Mouse (Mus musculus): Measurements from ENCODE around the gene Satb1.

GRCm38 (mm10) chr17:51806124-51806960, 26.7 kb downstream of the Satb1 start:
- no peak for TF ChIP-seq CTCF (IDR thresholded peaks at IDR 0.05; ENCODE audit: low read depth, low read length)
- no peak for TF ChIP-seq POLR2A (IDR thresholded peaks at IDR 0.05; ENCODE audit: extremely low read depth, insufficient read depth, low read length)
